Mouse (Mus musculus): ENCODE results near the gene Gm49321. TPM values are rescaled to one million over a fixed set of nuclear protein-coding genes. Genes with fewer than 3 reads are reported as not detected.
A peak's percentile ranks its signal among the peaks of the same experiment; 100 is the strongest.

Gene Gm49321
- total RNA-seq, 2 experiments from 2014 or later = 8.6 to 12.1 TPM

GRCm38 (mm10) chr12:73939542-73939941 lies 2.1 kb downstream of the Gm49321 start:
- no peak for DNase-seq (ENCODE audit: extremely low spot score in 1 of 2, low spot score in 1 of 2)

GRCm38 (mm10) chr12:73948415-73948814 lies 11.0 kb downstream of the Gm49321 start:
- no peak for DNase-seq (ENCODE audit: extremely low spot score in 1 of 2, low spot score in 1 of 2)

GRCm38 (mm10) chr12:73949318-73950058 lies 12.0 kb downstream of the Gm49321 start:
- peak; percentile 26 to 30 for DNase-seq (ENCODE audit: extremely low spot score in 1 of 2, low spot score in 1 of 2)

GRCm38 (mm10) chr12:73952879-73953278 lies 15.4 kb downstream of the Gm49321 start:
- no peak for DNase-seq (ENCODE audit: extremely low spot score in 1 of 2, low spot score in 1 of 2)

- DNase-seq (ENCODE audit: extremely low spot score in 1 of 2, low spot score in 1 of 2) = no peak
Measured at GRCm38 (mm10) chr12:73953420-73954186, 16.1 kb downstream of the Gm49321 start.

GRCm38 (mm10) chr12:73954785-73955184 lies 17.3 kb downstream of the Gm49321 start:
- DNase-seq (ENCODE audit: extremely low spot score in 1 of 2, low spot score in 1 of 2) = no peak

GRCm38 (mm10) chr12:73957676-73958075 lies 20.2 kb downstream of the Gm49321 start:
- no peak for DNase-seq (ENCODE audit: extremely low spot score in 1 of 2, low spot score in 1 of 2)

GRCm38 (mm10) chr12:73958830-73959229 lies 21.4 kb downstream of the Gm49321 start:
- DNase-seq (ENCODE audit: extremely low spot score in 1 of 2, low spot score in 1 of 2) = no peak

- DNase-seq (ENCODE audit: extremely low spot score in 1 of 2, low spot score in 1 of 2) = peak; percentile 94 to 95
Measured at GRCm38 (mm10) chr12:73964291-73965281, 27.1 kb downstream of the Gm49321 start, which contains the start of gene Snapc1. TSS of gene Snapc1 (plus strand) at chr12:73964481.

GRCm38 (mm10) chr12:73969142-73969541 lies 31.7 kb downstream of the Gm49321 start:
- DNase-seq (ENCODE audit: extremely low spot score in 1 of 2, low spot score in 1 of 2) = no peak

- no peak for DNase-seq (ENCODE audit: extremely low spot score in 1 of 2, low spot score in 1 of 2)
Measured at GRCm38 (mm10) chr12:73974584-73974983, 37.1 kb downstream of the Gm49321 start.

GRCm38 (mm10) chr12:73978144-73978543 lies 40.7 kb downstream of the Gm49321 start:
- no peak for DNase-seq (ENCODE audit: extremely low spot score in 1 of 2, low spot score in 1 of 2)

- no peak for DNase-seq (ENCODE audit: extremely low spot score in 1 of 2, low spot score in 1 of 2)
Measured at GRCm38 (mm10) chr12:73979667-73980066, 42.2 kb downstream of the Gm49321 start.

GRCm38 (mm10) chr12:73982533-73982932 lies 45.1 kb downstream of the Gm49321 start:
- peak in 1 of 2 experiments; percentile 68 for DNase-seq (ENCODE audit: extremely low spot score in 1 of 2, low spot score in 1 of 2)

GRCm38 (mm10) chr12:73986299-73986698 lies 48.8 kb downstream of the Gm49321 start:
- DNase-seq (ENCODE audit: extremely low spot score in 1 of 2, low spot score in 1 of 2) = no peak

- DNase-seq (ENCODE audit: extremely low spot score in 1 of 2, low spot score in 1 of 2) = no peak
Measured at GRCm38 (mm10) chr12:73988393-73989008, 51.0 kb downstream of the Gm49321 start.

GRCm38 (mm10) chr12:73989594-73989993 lies 52.1 kb downstream of the Gm49321 start:
- peak in 1 of 2 experiments; percentile 54 for DNase-seq (ENCODE audit: extremely low spot score in 1 of 2, low spot score in 1 of 2)

GRCm38 (mm10) chr12:73996906-73997296 lies 59.4 kb downstream of the Gm49321 start:
- no peak for DNase-seq (ENCODE audit: extremely low spot score in 1 of 2, low spot score in 1 of 2)

GRCm38 (mm10) chr12:73997297-73998127 lies 60.1 kb downstream of the Gm49321 start, which contains the start of gene Syt16:
TSS of gene Syt16 (plus strand) at chr12:73997661.
- DNase-seq (ENCODE audit: extremely low spot score in 1 of 2, low spot score in 1 of 2) = peak; percentile 56 to 59
